Mouse (Mus musculus): Measurements from ENCODE around the gene Rap1gap2. TPM values are rescaled to one million over a fixed set of nuclear protein-coding genes. Genes with fewer than 3 reads are reported as not detected.

Gene Rap1gap2
- polyA plus RNA-seq, 1 experiment from 2014 or later: 5.2 TPM

- no peak overlapping the region for H3K27ac ChIP-seq
- H3K4me3 ChIP-seq: no peak overlapping the region
- no peaks in the 10 kb centered on the region for H3K9me3 ChIP-seq
- WGBS: 83% methylated on average over 3 of the region's 3 CpGs
- H3K27me3 ChIP-seq (ENCODE audit: insufficient read depth, poor library complexity, severe bottlenecking): no peaks in the 10 kb centered on the region
- no peaks in the 10 kb centered on the region for H3K36me3 ChIP-seq
- H3K4me1 ChIP-seq: peaks cover 61% of the 10 kb centered on the region
- DNase-seq (ENCODE audit: low spot score): no peak
Observed at GRCm38 (mm10) chr11:74496581-74496980, 114.1 kb downstream of the Rap1gap2 start.

- Histone ChIP-seq H3K27me3 (ENCODE audit: insufficient read depth, poor library complexity, severe bottlenecking) (no peaks in the 10 kb centered on the region), H3K36me3 (no peaks in the 10 kb centered on the region), H3K4me1 (peaks cover 49% of the 10 kb centered on the region), H3K4me3 (no peak overlapping the region), H3K9me3 (no peaks in the 10 kb centered on the region), H3K27ac (peak overlapping the region; percentile 71)
- DNase-seq (ENCODE audit: low spot score): no peak
- 54% methylated on average over 8 of the region's 8 CpGs for WGBS
Observed at GRCm38 (mm10) chr11:74493936-74494335, 116.8 kb downstream of the Rap1gap2 start.

- Histone ChIP-seq H3K27ac (peak overlapping the region; percentile 71), H3K36me3 (no peaks in the 10 kb centered on the region), H3K4me1 (peaks cover 51% of the 10 kb centered on the region), H3K4me3 (no peak overlapping the region), H3K27me3 (ENCODE audit: insufficient read depth, poor library complexity, severe bottlenecking) (no peaks in the 10 kb centered on the region), H3K9me3 (no peaks in the 10 kb centered on the region)
- no peak for DNase-seq (ENCODE audit: low spot score)
- WGBS: 54% methylated on average over 11 of the region's 11 CpGs
Observed at GRCm38 (mm10) chr11:74493172-74493862, 117.4 kb downstream of the Rap1gap2 start.

- no peaks in the 10 kb centered on the region for H3K9me3 ChIP-seq
- H3K36me3 ChIP-seq: no peaks in the 10 kb centered on the region
- no peak for DNase-seq (ENCODE audit: low spot score)
- 89% methylated on average over 4 of the region's 4 CpGs for WGBS
- peaks cover 61% of the 10 kb centered on the region for H3K4me1 ChIP-seq
- H3K4me3 ChIP-seq: no peak overlapping the region
- H3K27me3 ChIP-seq (ENCODE audit: insufficient read depth, poor library complexity, severe bottlenecking): no peaks in the 10 kb centered on the region
- no peak overlapping the region for H3K27ac ChIP-seq
Observed at GRCm38 (mm10) chr11:74491130-74491529, 119.6 kb downstream of the Rap1gap2 start.

GRCm38 (mm10) chr11:74489239-74489638, 121.5 kb downstream of the Rap1gap2 start:
- DNase-seq (ENCODE audit: low spot score): no peak
- Histone ChIP-seq H3K36me3 (no peaks in the 10 kb centered on the region), H3K4me1 (peaks cover 69% of the 10 kb centered on the region), H3K4me3 (no peak overlapping the region), H3K9me3 (no peaks in the 10 kb centered on the region), H3K27me3 (ENCODE audit: insufficient read depth, poor library complexity, severe bottlenecking) (no peaks in the 10 kb centered on the region), H3K27ac (no peak overlapping the region)
- 59% methylated on average over 5 of the region's 5 CpGs for WGBS

- Histone ChIP-seq H3K9me3 (no peaks in the 10 kb centered on the region), H3K4me3 (no peak overlapping the region), H3K36me3 (no peaks in the 10 kb centered on the region), H3K4me1 (peaks cover 59% of the 10 kb centered on the region), H3K27me3 (ENCODE audit: insufficient read depth, poor library complexity, severe bottlenecking) (no peaks in the 10 kb centered on the region), H3K27ac (peak overlapping the region; percentile 47; the same call in 1 of the 2 replicates)
- DNase-seq (ENCODE audit: low spot score): no peak
- WGBS: 22% methylated on average over 3 of the region's 3 CpGs
Observed at GRCm38 (mm10) chr11:74487952-74488351, 122.8 kb downstream of the Rap1gap2 start.

- 79% methylated on average over 7 of the region's 7 CpGs for WGBS
- Histone ChIP-seq H3K27ac (no peak overlapping the region), H3K27me3 (ENCODE audit: insufficient read depth, poor library complexity, severe bottlenecking) (no peaks in the 10 kb centered on the region), H3K4me1 (peaks cover 55% of the 10 kb centered on the region), H3K9me3 (no peaks in the 10 kb centered on the region), H3K4me3 (no peak overlapping the region), H3K36me3 (no peaks in the 10 kb centered on the region)
- DNase-seq (ENCODE audit: low spot score): no peak
Observed at GRCm38 (mm10) chr11:74485435-74486217, 125.1 kb downstream of the Rap1gap2 start.

- Histone ChIP-seq H3K4me1 (peaks cover 58% of the 10 kb centered on the region), H3K9me3 (no peaks in the 10 kb centered on the region), H3K4me3 (no peak overlapping the region), H3K36me3 (no peaks in the 10 kb centered on the region), H3K27ac (no peak overlapping the region), H3K27me3 (ENCODE audit: insufficient read depth, poor library complexity, severe bottlenecking) (no peaks in the 10 kb centered on the region)
- 77% methylated on average over 5 of the region's 5 CpGs for WGBS
- no peak for DNase-seq (ENCODE audit: low spot score)
Observed at GRCm38 (mm10) chr11:74483871-74484270, 126.8 kb downstream of the Rap1gap2 start.

GRCm38 (mm10) chr11:74483153-74483817, 127.4 kb downstream of the Rap1gap2 start:
- Histone ChIP-seq H3K9me3 (no peaks in the 10 kb centered on the region), H3K27ac (no peak overlapping the region), H3K27me3 (ENCODE audit: insufficient read depth, poor library complexity, severe bottlenecking) (no peaks in the 10 kb centered on the region), H3K4me1 (peaks cover 54% of the 10 kb centered on the region), H3K36me3 (no peaks in the 10 kb centered on the region), H3K4me3 (no peak overlapping the region)
- WGBS: 75% methylated on average over 6 of the region's 6 CpGs
- no peak for DNase-seq (ENCODE audit: low spot score)

- no peak overlapping the region for H3K27ac ChIP-seq
- no peaks in the 10 kb centered on the region for H3K27me3 ChIP-seq (ENCODE audit: insufficient read depth, poor library complexity, severe bottlenecking)
- H3K4me3 ChIP-seq: no peak overlapping the region
- H3K9me3 ChIP-seq: no peaks in the 10 kb centered on the region
- no peaks in the 10 kb centered on the region for H3K36me3 ChIP-seq
- DNase-seq (ENCODE audit: low spot score): no peak
- WGBS: 68% methylated on average over 5 of the region's 5 CpGs
- H3K4me1 ChIP-seq: peaks cover 46% of the 10 kb centered on the region
Observed at GRCm38 (mm10) chr11:74481797-74482196, 128.9 kb downstream of the Rap1gap2 start.

- H3K9me3 ChIP-seq: no peaks in the 10 kb centered on the region
- 73% methylated on average over 5 of the region's 5 CpGs for WGBS
- peaks cover 30% of the 10 kb centered on the region for H3K4me1 ChIP-seq
- no peaks in the 10 kb centered on the region for H3K36me3 ChIP-seq
- no peak overlapping the region for H3K4me3 ChIP-seq
- no peaks in the 10 kb centered on the region for H3K27me3 ChIP-seq (ENCODE audit: insufficient read depth, poor library complexity, severe bottlenecking)
- H3K27ac ChIP-seq: no peak overlapping the region
- DNase-seq (ENCODE audit: low spot score): no peak
Observed at GRCm38 (mm10) chr11:74479715-74480289, 130.9 kb downstream of the Rap1gap2 start.

- Histone ChIP-seq H3K27ac (no peak overlapping the region), H3K9me3 (no peaks in the 10 kb centered on the region), H3K27me3 (ENCODE audit: insufficient read depth, poor library complexity, severe bottlenecking) (no peaks in the 10 kb centered on the region), H3K4me1 (peaks cover 24% of the 10 kb centered on the region), H3K4me3 (no peak overlapping the region), H3K36me3 (no peaks in the 10 kb centered on the region)
- DNase-seq (ENCODE audit: low spot score): no peak
- whole genome bisulfite sequencing: 82% methylated on average over 2 of the region's 2 CpGs
Observed at GRCm38 (mm10) chr11:74478877-74479276, 131.8 kb downstream of the Rap1gap2 start.

GRCm38 (mm10) chr11:74472671-74473070, 138.0 kb downstream of the Rap1gap2 start:
- H3K9me3 ChIP-seq: no peaks in the 10 kb centered on the region
- DNase-seq (ENCODE audit: low spot score): no peak
- no peaks in the 10 kb centered on the region for H3K27me3 ChIP-seq (ENCODE audit: insufficient read depth, poor library complexity, severe bottlenecking)
- no peak overlapping the region for H3K4me3 ChIP-seq
- H3K4me1 ChIP-seq: peaks cover 27% of the 10 kb centered on the region
- H3K36me3 ChIP-seq: no peaks in the 10 kb centered on the region
- WGBS: 69% methylated on average over 10 of the region's 10 CpGs
- no peak overlapping the region for H3K27ac ChIP-seq

All from heart, embryonic 10.5 days (tissue).